Mouse (Mus musculus): ENCODE measurements around the gene Ttll11. TPM values are rescaled to one million over a fixed set of nuclear protein-coding genes. Genes with fewer than 3 reads are reported as not detected.
A peak's percentile ranks its signal among the peaks of the same experiment; 100 is the strongest.

The Ttll11 gene
- polyA plus RNA-seq, 1 experiment from 2014 or later, result 0.19 TPM

DNA sequence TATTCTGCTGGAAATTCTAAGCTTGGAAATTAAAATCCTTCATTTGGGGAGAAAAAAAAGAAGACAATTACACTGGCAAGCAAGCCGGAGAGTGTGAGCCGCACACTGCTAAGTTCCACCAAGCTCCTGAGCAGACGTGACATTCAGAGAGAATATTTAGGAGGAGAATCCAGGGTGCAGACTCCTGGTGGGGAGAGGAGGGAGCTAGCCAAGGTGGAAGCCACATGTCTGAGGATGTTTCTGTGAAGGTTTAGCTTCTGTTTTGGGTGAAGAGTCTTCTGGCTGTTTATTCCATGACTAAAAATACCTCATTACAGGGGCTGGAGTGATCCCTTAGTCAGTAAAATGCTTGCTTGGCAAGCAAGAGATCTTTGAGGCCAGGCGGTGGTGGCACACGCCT lies 200.4 kb downstream of the Ttll11 start:
- 98% methylated on average over 5 of the region's 5 CpGs for WGBS (ENCODE audit: missing documents)
- no peak overlapping the region for H3K4me3 ChIP-seq (ENCODE audit: inconsistent target)
- H3K27ac ChIP-seq, result no peak overlapping the region
- H3K79me2 ChIP-seq (ENCODE audit: inconsistent target), result no peaks in the 10 kb centered on the region
- no peaks in the 10 kb centered on the region for H3K36me3 ChIP-seq (ENCODE audit: inconsistent target)

- Histone ChIP-seq H3K4me3 (ENCODE audit: inconsistent target) (no peak overlapping the region), H3K27ac (no peak overlapping the region), H3K79me2 (ENCODE audit: inconsistent target) (no peaks in the 10 kb centered on the region), H3K36me3 (ENCODE audit: inconsistent target) (no peaks in the 10 kb centered on the region)
- 92% methylated on average over 9 of the region's 9 CpGs for WGBS (ENCODE audit: missing documents)
Observed at GRCm38 (mm10) chr2:35776935-35777334, 202.8 kb downstream of the Ttll11 start.

- Histone ChIP-seq H3K79me2 (ENCODE audit: inconsistent target) (no peaks in the 10 kb centered on the region), H3K36me3 (ENCODE audit: inconsistent target) (no peaks in the 10 kb centered on the region), H3K27ac (no peak overlapping the region), H3K4me3 (ENCODE audit: inconsistent target) (no peak overlapping the region)
- WGBS (ENCODE audit: missing documents), result 92% methylated on average over 5 of the region's 5 CpGs
Observed at GRCm38 (mm10) chr2:35775651-35776055, 204.1 kb downstream of the Ttll11 start.

- Histone ChIP-seq H3K27ac (no peak overlapping the region), H3K79me2 (ENCODE audit: inconsistent target) (no peaks in the 10 kb centered on the region), H3K4me3 (ENCODE audit: inconsistent target) (no peak overlapping the region), H3K36me3 (ENCODE audit: inconsistent target) (no peaks in the 10 kb centered on the region)
- WGBS (ENCODE audit: missing documents), result 92% methylated on average over 2 of the region's 2 CpGs
Observed at GRCm38 (mm10) chr2:35770541-35770940, 209.2 kb downstream of the Ttll11 start.

DNA sequence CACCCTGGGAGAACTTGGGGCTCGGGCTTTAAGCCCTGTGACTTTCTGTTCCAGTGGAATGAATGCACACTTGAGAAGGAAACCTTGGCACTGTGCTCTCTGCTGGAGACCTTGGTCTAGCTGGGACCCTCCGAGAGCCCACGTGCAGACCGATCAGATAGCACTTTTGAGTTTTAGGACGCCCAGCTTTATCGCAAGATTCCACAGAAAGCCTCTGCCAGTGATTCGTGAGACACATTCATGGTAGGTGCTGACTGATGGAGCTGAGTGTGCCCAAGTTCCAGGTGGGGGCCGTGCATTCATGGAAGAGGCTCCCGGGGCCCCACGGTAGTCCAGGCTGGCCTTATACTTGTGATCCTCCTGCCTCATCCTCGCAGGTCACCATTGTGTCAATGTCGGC lies 210.3 kb downstream of the Ttll11 start:
- 93% methylated on average over 12 of the region's 12 CpGs for WGBS (ENCODE audit: missing documents)
- Histone ChIP-seq H3K79me2 (ENCODE audit: inconsistent target) (no peaks in the 10 kb centered on the region), H3K4me3 (ENCODE audit: inconsistent target) (no peak overlapping the region), H3K27ac (no peak overlapping the region), H3K36me3 (ENCODE audit: inconsistent target) (no peaks in the 10 kb centered on the region)

GRCm38 (mm10) chr2:35768538-35769238 lies 211.0 kb downstream of the Ttll11 start:
- WGBS (ENCODE audit: missing documents), result 27% methylated on average over 4 of the region's 4 CpGs
- Histone ChIP-seq H3K79me2 (ENCODE audit: inconsistent target) (no peaks in the 10 kb centered on the region), H3K36me3 (ENCODE audit: inconsistent target) (no peaks in the 10 kb centered on the region), H3K27ac (no peak overlapping the region), H3K4me3 (ENCODE audit: inconsistent target) (no peak overlapping the region)

GRCm38 (mm10) chr2:35767834-35768537 lies 211.7 kb downstream of the Ttll11 start:
- no peak overlapping the region for H3K27ac ChIP-seq
- 44% methylated on average over 14 of the region's 14 CpGs for WGBS (ENCODE audit: missing documents)
- H3K79me2 ChIP-seq (ENCODE audit: inconsistent target), result no peaks in the 10 kb centered on the region
- no peaks in the 10 kb centered on the region for H3K36me3 ChIP-seq (ENCODE audit: inconsistent target)
- H3K4me3 ChIP-seq (ENCODE audit: inconsistent target), result no peak overlapping the region

DNA sequence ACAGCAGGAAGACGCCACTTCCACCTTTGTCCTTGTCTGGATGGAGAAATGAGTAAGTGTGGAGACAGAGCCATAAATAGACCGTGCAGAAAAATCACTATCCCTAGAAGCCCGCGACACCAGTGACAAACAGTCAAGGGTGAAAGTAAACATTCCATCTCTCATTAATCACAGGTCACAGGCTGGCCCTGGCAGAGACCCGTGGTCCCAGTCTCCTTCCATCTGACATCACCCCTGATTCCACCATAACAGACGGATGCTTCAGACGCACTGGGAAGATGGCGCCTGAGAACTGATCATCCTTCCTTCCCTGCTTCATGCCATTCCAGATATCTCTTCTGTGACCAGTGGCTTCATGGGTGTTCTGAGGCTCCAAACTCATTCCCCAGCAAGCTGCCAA lies 215.4 kb downstream of the Ttll11 start:
- no peak overlapping the region for H3K4me3 ChIP-seq (ENCODE audit: inconsistent target)
- no peaks in the 10 kb centered on the region for H3K79me2 ChIP-seq (ENCODE audit: inconsistent target)
- WGBS (ENCODE audit: missing documents), result 91% methylated on average over 8 of the region's 8 CpGs
- no peak overlapping the region for H3K27ac ChIP-seq
- H3K36me3 ChIP-seq (ENCODE audit: inconsistent target), result no peaks in the 10 kb centered on the region

GRCm38 (mm10) chr2:35763818-35764217 lies 215.9 kb downstream of the Ttll11 start:
- no peak overlapping the region for H3K4me3 ChIP-seq (ENCODE audit: inconsistent target)
- no peaks in the 10 kb centered on the region for H3K36me3 ChIP-seq (ENCODE audit: inconsistent target)
- H3K27ac ChIP-seq, result no peak overlapping the region
- WGBS (ENCODE audit: missing documents), result 94% methylated on average over 7 of the region's 7 CpGs
- H3K79me2 ChIP-seq (ENCODE audit: inconsistent target), result no peaks in the 10 kb centered on the region

DNA sequence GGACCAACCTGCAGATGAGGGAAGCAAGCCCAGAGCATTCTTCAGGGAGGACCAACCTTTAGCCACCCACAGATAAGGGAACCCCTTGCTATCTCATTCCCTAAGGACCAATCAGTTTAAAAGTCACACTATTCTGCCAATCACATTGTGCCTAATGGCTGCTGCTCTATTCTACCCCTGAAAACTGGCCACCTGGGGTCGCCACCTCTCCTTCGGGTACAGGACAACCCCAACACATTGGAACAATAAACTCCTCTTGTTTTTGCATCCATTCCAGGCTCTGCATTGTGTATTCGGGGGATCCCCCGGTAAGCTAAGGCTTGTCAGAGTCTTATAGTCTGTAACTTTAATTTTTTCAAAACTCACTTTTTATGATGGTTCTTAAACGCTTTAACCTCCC lies 218.3 kb downstream of the Ttll11 start:
- Histone ChIP-seq H3K79me2 (ENCODE audit: inconsistent target) (no peaks in the 10 kb centered on the region), H3K27ac (no peak overlapping the region), H3K36me3 (ENCODE audit: inconsistent target) (no peaks in the 10 kb centered on the region), H3K4me3 (ENCODE audit: inconsistent target) (no peak overlapping the region)
- 92% methylated on average over 5 of the region's 5 CpGs for WGBS (ENCODE audit: missing documents)

DNA sequence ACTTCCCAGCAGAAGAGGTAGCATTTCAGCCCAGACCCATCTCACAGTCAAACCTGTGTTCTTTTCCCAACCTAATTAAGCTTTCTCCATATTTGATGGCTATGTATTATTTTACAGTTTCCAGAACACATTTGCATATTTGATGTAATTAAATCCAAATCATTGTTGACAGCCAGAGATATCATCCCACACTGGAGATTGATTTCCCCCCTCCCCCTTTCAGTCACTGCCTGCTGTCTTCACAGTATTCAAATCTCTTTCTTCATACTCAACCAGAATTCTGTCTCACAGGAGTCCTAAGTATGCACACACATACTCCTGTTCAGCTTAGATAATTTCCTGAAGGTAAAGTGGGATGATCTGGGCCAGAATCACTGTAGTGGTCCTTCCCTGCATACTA lies 218.8 kb downstream of the Ttll11 start:
- Histone ChIP-seq H3K27ac (no peak overlapping the region), H3K4me3 (ENCODE audit: inconsistent target) (no peak overlapping the region), H3K36me3 (ENCODE audit: inconsistent target) (no peaks in the 10 kb centered on the region), H3K79me2 (ENCODE audit: inconsistent target) (no peaks in the 10 kb centered on the region)

GRCm38 (mm10) chr2:35760352-35760751 lies 219.4 kb downstream of the Ttll11 start:
- no peaks in the 10 kb centered on the region for H3K79me2 ChIP-seq (ENCODE audit: inconsistent target)
- no peak overlapping the region for H3K4me3 ChIP-seq (ENCODE audit: inconsistent target)
- WGBS (ENCODE audit: missing documents), result 88% methylated on average over 8 of the region's 8 CpGs
- H3K36me3 ChIP-seq (ENCODE audit: inconsistent target), result no peaks in the 10 kb centered on the region
- no peak overlapping the region for H3K27ac ChIP-seq

DNA sequence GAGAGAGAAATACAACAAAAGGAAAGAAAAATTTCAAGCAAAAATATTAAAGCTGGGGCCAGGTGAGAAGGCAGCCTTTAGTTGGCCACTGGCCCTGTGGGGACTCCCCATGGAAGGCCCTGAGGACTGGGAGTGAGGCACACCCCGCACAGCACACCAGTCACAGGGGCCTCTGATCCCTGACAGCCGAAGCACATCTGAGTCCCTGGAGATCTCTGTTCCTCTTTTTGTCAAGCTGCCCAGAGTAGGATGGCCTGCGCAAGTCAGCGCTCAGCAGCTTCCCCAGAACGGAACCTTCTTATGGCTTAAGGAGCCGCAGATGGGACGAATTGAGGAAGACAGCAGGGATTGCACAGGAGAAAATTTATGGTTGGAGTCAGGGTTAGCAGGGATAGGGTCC lies 223.2 kb downstream of the Ttll11 start:
- Histone ChIP-seq H3K79me2 (ENCODE audit: inconsistent target) (no peaks in the 10 kb centered on the region), H3K4me3 (ENCODE audit: inconsistent target) (no peak overlapping the region), H3K27ac (peak overlapping the region; percentile 38), H3K36me3 (ENCODE audit: inconsistent target) (no peaks in the 10 kb centered on the region)
- WGBS (ENCODE audit: missing documents), result 2% methylated on average over 7 of the region's 7 CpGs

- WGBS (ENCODE audit: missing documents), result 91% methylated on average over 17 of the region's 18 CpGs
- Histone ChIP-seq H3K4me3 (ENCODE audit: inconsistent target) (no peak overlapping the region), H3K36me3 (ENCODE audit: inconsistent target) (no peaks in the 10 kb centered on the region), H3K27ac (no peak overlapping the region), H3K79me2 (ENCODE audit: inconsistent target) (no peaks in the 10 kb centered on the region)
Observed at GRCm38 (mm10) chr2:35751781-35752505, 227.8 kb downstream of the Ttll11 start.

DNA sequence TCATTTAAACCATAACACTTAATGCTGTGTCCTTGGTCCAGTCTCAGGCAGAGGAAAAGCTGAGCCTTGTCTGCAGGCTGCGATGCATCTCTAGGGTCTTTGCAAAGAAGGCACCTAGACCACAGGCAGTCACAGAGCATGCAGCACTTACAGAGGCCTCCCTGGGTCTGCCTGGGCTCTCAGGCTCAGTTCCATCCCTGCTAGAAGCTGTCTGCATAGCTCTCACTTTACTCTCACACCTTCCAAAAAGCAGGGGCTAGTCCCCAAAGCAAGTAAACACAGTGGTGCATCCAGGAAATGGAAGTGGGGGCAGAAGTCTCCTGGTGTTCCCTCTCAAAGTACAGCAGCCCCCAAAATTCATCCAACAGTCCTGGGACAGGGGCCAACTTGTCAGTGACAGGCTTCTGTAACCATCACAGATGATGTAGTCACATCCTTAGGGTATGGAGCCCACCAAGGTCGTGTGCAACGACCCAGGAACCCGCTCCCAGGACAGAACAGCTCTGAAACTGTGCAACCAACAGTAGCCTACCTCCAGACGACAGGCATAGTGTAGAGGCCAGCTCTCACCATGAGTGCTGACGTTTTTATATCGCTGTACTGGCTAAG lies 229.1 kb downstream of the Ttll11 start:
- WGBS (ENCODE audit: missing documents), result 81% methylated on average over 7 of the region's 7 CpGs
- Histone ChIP-seq H3K79me2 (ENCODE audit: inconsistent target) (no peaks in the 10 kb centered on the region), H3K27ac (no peak overlapping the region), H3K4me3 (ENCODE audit: inconsistent target) (no peak overlapping the region), H3K36me3 (ENCODE audit: inconsistent target) (no peaks in the 10 kb centered on the region)
